Mouse (Mus musculus) brown adipose tissue, adult 24 weeks (tissue): ENCODE data around the gene Rnf8. TPM values are rescaled to one million over a fixed set of nuclear protein-coding genes. Genes with fewer than 3 reads are reported as not detected.
"Not testable (repeated sequence)": the region's sequence is repeated elsewhere in the genome, so short reads cannot be mapped to it uniquely, and the experiment has no call there.

Experiments used
- H3K27ac ChIP-seq: fragments of 200-500 bp; replicated peaks from 2 replicates; pipeline ENCODE4 v1.5.1; 2012; ENCODE audit warnings: low read depth, mild to moderate bottlenecking, low read length
- H3K4me1 ChIP-seq: fragments of 200-500 bp; 2 replicates; pipeline ENCODE4 v1.6.1; 2012; ENCODE audit warnings: low read length, mixed read lengths; ENCODE audit not compliant: control insufficient read depth, insufficient read depth, insufficient read length
- H3K4me3 ChIP-seq: fragments of 200-500 bp; 2 replicates; pipeline ENCODE4 v1.5.1; 2012; ENCODE audit warnings: low read depth, mild to moderate bottlenecking, low read length, moderate library complexity; ENCODE audit not compliant: insufficient read depth
- polyA plus RNA-seq: library from polyadenylated mRNA; stranded (reverse); fragments of >200 nt; gene quantifications from 2 replicates; pipeline ENCODE4 v1.2.4, GENCODE M21; 2012; ENCODE audit not compliant: missing spikeins, insufficient read depth, insufficient read length

The Rnf8 gene
- polyA plus RNA-seq, 1 experiment: 11.7 TPM

GRCm38 (mm10) chr17:29599537-29599936 is 15.1 kb upstream of the Rnf8 start:
- no peaks in the 10 kb centered on the region for H3K4me1 ChIP-seq
- H3K27ac ChIP-seq: no peak overlapping the region
- H3K4me3 ChIP-seq: no peak overlapping the region

- Histone ChIP-seq H3K4me3 (no peak overlapping the region), H3K4me1 (no peaks in the 10 kb centered on the region), H3K27ac (no peak overlapping the region)
Observed at GRCm38 (mm10) chr17:29601391-29601790, 13.2 kb upstream of the Rnf8 start.

GRCm38 (mm10) chr17:29603283-29603682 is 11.3 kb upstream of the Rnf8 start:
- Histone ChIP-seq H3K27ac (no peak overlapping the region), H3K4me1 (no peaks in the 10 kb centered on the region), H3K4me3 (no peak overlapping the region)

- H3K27ac ChIP-seq, H3K4me1 ChIP-seq, H3K4me3 ChIP-seq: not testable (repeated sequence)
Observed at GRCm38 (mm10) chr17:29613453-29613852, 1.1 kb upstream of the Rnf8 start.

GRCm38 (mm10) chr17:29615024-29615551 is 498 bp downstream of the Rnf8 start:
- no peaks in the 10 kb centered on the region for H3K4me1 ChIP-seq
- peak overlapping the region; percentile 39 for H3K27ac ChIP-seq
- H3K4me3 ChIP-seq: peak overlapping the region; percentile 95

- Histone ChIP-seq H3K4me3 (peak overlapping the region; percentile 95), H3K4me1 (no peaks in the 10 kb centered on the region), H3K27ac (no peak overlapping the region)
Observed at GRCm38 (mm10) chr17:29615616-29616015, 1.0 kb downstream of the Rnf8 start.

GRCm38 (mm10) chr17:29619231-29619630 is 4.6 kb downstream of the Rnf8 start:
- no peaks in the 10 kb centered on the region for H3K4me1 ChIP-seq
- H3K27ac ChIP-seq: no peak overlapping the region
- no peak overlapping the region for H3K4me3 ChIP-seq

- Histone ChIP-seq H3K4me1 (no peaks in the 10 kb centered on the region), H3K27ac (no peak overlapping the region), H3K4me3 (no peak overlapping the region)
Observed at GRCm38 (mm10) chr17:29623488-29623887, 8.9 kb downstream of the Rnf8 start.

GRCm38 (mm10) chr17:29627285-29627684 is 12.7 kb downstream of the Rnf8 start:
- Histone ChIP-seq H3K4me1 (no peaks in the 10 kb centered on the region), H3K27ac (no peak overlapping the region), H3K4me3 (no peak overlapping the region)

- Histone ChIP-seq H3K4me3 (no peak overlapping the region), H3K4me1 (no peaks in the 10 kb centered on the region), H3K27ac (no peak overlapping the region)
Observed at GRCm38 (mm10) chr17:29628946-29629345, 14.4 kb downstream of the Rnf8 start.

GRCm38 (mm10) chr17:29629620-29630019 is 15.0 kb downstream of the Rnf8 start:
- H3K4me1 ChIP-seq: no peaks in the 10 kb centered on the region
- no peak overlapping the region for H3K27ac ChIP-seq
- H3K4me3 ChIP-seq: no peak overlapping the region

- H3K27ac ChIP-seq: no peak overlapping the region
- no peaks in the 10 kb centered on the region for H3K4me1 ChIP-seq
- H3K4me3 ChIP-seq: no peak overlapping the region
Observed at GRCm38 (mm10) chr17:29632312-29632711, 17.7 kb downstream of the Rnf8 start.

- Histone ChIP-seq H3K27ac (no peak overlapping the region), H3K4me1 (0 out of 2 replicates have a peak, but pooled peaks cover 3% of the 10 kb centered on the region), H3K4me3 (no peak overlapping the region)
Observed at GRCm38 (mm10) chr17:29635492-29635891, 20.9 kb downstream of the Rnf8 start.

GRCm38 (mm10) chr17:29636118-29636517 is 21.5 kb downstream of the Rnf8 start:
- no peak overlapping the region for H3K4me3 ChIP-seq
- 0 out of 2 replicates have a peak, but pooled peaks cover 3% of the 10 kb centered on the region for H3K4me1 ChIP-seq
- H3K27ac ChIP-seq: no peak overlapping the region

- no peak overlapping the region for H3K4me3 ChIP-seq
- H3K4me1 ChIP-seq: 0 out of 2 replicates have a peak, but pooled peaks cover 3% of the 10 kb centered on the region
- no peak overlapping the region for H3K27ac ChIP-seq
Observed at GRCm38 (mm10) chr17:29637377-29637776, 22.8 kb downstream of the Rnf8 start.

- Histone ChIP-seq H3K27ac (no peak overlapping the region), H3K4me3 (no peak overlapping the region), H3K4me1 (0 out of 2 replicates have a peak, but pooled peaks cover 3% of the 10 kb centered on the region)
Observed at GRCm38 (mm10) chr17:29637895-29638294, 23.3 kb downstream of the Rnf8 start.
